Mouse (Mus musculus) layer of hippocampus, adult 2 months (tissue): ENCODE data around the gene Zc3h18. TPM values are rescaled to one million over a fixed set of nuclear protein-coding genes. Genes with fewer than 3 reads are reported as not detected.
A peak's percentile ranks its signal among the peaks of the same experiment; 100 is the strongest.

Experiments
- DNase-seq, 2 experiments: peaks; one replicate each; pipeline ENCODE4 v3.0.0; 2022; ENCODE audit warnings: low spot score in 2 of 2
- H3K27ac ChIP-seq: fragments of 200-600 bp; 2 replicates; pipeline ENCODE4 v1.8.1; 2022
- H3K4me3 ChIP-seq: fragments of 200-600 bp; 2 replicates; pipeline ENCODE4 v1.8.1; 2022; ENCODE audit warnings: mild to moderate bottlenecking
- CTCF ChIP-seq: fragments of 200-600 bp; conservative IDR thresholded peaks from 2 replicates; pipeline ENCODE4 v1.8.1; 2022; ENCODE audit warnings: antibody characterized with exemption, mild to moderate bottlenecking, moderate library complexity
- total RNA-seq, 2 experiments: library from RNA; stranded (reverse); gene quantifications; 2 replicates each; pipeline ENCODE4 v1.2.3; 2021

Gene Zc3h18
- total RNA-seq, 2 experiments from 2014 or later = 39.2 to 40.2 TPM

DNA sequence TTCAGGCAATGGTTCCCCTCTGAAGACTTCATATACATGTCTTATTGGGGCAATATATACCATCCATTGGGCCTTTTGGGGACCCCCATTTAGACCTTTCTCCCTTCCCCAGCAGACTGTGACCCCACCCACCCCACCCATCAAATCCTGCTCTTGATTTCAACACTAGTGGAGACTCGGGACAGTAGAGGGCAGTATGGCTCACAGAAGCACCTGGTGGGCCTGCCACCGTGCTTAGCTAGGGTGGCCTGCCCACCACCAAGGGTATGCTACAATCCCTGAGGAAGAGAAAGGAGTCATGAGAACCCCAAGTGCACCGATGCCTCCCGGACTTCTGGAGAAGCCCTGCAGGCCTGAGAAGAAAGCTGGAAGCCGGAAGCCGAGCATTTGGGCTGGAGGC is 37.6 kb upstream of the Zc3h18 start:
- DNase-seq = no peak
- Histone ChIP-seq H3K4me3 (no peak overlapping the region), H3K27ac (no peak overlapping the region)
- TF ChIP-seq CTCF = peak; percentile 57

DNA sequence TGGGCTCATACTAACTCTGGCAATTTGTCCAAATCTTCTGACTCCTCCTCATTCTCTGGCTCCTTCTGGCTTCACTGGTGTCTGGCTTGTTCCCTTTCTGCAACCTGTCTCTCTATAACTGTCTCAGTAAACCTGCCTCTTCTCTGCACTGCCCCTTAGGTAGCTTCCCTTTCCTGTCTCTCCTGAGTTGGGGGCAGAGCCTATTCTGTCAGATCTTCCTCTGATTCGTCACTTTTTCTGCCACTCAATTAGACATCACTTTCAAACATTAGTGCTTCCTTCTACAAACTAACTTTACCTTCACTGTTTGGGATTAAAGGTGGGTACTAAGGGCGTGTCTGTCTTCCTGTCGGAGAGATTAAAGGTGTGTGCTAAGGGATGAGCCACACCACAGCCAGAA is 35.6 kb upstream of the Zc3h18 start:
- Histone ChIP-seq H3K27ac (no peak overlapping the region), H3K4me3 (no peak overlapping the region)
- DNase-seq = no peak
- TF ChIP-seq CTCF = no peak

DNA sequence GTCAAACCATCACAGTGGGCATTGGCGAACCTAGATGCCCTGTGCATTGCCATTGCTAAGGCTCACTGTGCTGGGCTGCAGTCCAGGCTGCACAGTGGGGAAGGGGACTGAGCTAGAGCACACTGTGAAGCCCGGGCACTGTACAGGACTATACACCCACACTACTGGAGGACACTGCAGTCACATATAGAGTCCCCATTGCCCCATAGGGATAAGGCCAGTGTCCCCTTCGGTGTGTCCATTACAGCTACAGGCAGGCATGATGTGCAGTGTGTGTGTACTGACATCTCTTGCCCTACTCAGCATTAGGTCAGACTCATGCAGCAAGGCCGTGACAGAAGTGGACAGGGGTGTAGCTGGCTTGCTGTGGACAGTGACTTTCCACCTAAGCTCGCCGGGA is 34.6 kb upstream of the Zc3h18 start:
- no peak overlapping the region for H3K27ac ChIP-seq
- H3K4me3 ChIP-seq = no peak overlapping the region
- TF ChIP-seq CTCF = no peak
- no peak for DNase-seq

DNA sequence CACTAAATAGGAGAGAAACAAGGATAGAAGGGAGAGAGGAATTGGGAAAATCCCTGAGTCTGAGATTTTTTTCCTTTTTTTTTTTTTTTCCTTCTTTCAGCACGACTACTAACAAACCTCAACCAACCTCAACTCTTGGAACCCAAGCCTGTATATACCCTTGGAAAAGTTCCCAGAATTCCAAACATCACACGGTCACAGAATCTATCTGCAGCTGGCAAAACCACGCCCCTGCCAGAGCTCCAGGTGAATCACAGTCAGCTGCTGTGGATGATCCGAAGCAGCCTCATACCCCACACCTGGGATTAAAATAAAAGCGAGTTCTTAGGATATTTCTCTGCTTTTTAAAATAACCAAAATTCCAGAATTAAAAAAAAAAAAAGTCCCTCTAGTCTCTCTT is 34.0 kb upstream of the Zc3h18 start:
- DNase-seq = no peak
- Histone ChIP-seq H3K4me3 (no peak overlapping the region), H3K27ac (no peak overlapping the region)
- no peak for TF ChIP-seq CTCF

DNA sequence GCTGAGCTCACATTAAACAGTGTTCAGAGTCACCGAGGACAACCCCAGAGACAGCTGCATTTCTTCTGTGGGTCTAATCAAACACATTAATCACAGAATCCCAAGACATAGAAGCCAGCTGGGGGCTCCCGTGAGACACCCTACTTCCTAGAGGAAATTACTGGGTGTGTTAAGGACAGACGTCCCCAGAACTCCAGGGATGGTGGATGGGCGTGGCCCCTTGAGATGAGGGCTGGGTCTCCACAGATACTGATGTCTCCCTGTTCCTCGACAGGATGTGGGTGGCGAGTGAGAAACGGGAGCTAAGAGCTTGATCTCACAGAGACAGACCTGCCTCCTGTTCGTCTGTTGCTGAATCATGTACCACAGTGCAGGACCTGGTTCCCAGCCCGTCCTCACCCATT is 33.6 kb upstream of the Zc3h18 start:
- no peak for DNase-seq
- Histone ChIP-seq H3K4me3 (peak overlapping the region; percentile 11; the same call in 1 of the 2 replicates), H3K27ac (peak overlapping the region; percentile 54; the same call in 1 of the 2 replicates)
- peak; percentile 43 for TF ChIP-seq CTCF

DNA sequence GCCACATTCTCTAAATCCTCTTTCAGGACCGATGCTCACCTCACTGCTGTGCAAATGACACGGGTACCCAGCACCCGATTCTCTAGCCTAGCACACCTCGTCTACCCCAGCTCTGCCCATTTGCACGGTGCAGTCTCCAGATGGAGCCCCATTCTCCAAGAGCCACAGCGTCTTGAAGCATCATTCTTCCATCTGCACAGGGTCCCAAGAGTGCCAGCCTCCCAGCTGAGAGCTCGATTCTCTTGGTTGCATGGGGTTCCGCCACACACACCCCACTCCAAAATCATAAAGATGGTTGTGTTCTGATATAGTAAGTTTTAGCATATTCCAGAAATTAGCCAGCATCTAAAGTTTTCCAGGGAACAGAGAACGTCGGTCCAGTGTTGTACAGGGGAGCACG is 33.1 kb upstream of the Zc3h18 start:
- H3K27ac ChIP-seq = peak overlapping the region; percentile 54; the same call in 1 of the 2 replicates
- no peak for TF ChIP-seq CTCF
- DNase-seq = no peak
- peak overlapping the region; percentile 37 for H3K4me3 ChIP-seq

DNA sequence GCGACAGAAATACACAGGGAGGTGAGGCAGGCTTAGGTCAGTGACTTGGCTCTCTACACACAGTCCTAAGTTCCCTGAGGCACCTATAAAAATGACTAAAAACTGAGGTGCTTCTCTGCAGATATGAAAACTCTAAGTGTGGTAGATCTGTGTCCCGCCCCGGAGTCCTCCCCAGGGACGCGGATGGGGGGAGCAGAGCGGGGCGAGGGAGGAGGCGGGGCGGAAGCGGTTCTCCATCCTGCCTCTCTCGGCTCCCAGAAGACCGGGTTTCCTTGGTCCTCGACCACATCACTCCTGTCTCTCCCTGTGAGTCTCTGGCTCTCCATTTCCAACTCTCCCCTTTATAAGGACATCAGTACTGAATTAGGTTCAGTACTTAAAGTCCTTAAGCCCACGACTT is 32.7 kb upstream of the Zc3h18 start:
- TF ChIP-seq CTCF = no peak
- Histone ChIP-seq H3K27ac (peak overlapping the region; percentile 54; the same call in 1 of the 2 replicates), H3K4me3 (peak overlapping the region; percentile 37)
- DNase-seq = no peak

DNA sequence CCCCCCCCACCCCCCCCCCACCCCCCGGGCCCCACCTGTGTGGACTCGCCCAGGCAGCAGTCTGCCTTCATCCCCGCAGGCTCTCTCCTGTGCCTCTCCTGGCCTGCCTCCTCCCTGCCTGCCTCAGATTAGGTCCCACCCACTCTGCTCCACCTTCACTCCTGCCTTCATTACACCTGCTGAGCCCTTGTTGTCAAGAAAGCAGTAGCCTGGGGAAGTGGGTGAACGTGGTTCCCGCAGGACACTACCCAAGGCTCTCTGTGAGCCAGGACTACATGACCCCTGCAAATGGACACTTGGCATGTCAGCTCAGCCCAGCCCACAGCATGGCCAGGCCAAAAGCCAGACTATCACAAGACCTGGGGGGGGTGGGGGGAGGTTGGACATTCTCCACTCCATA is 32.2 kb upstream of the Zc3h18 start:
- no peak for DNase-seq
- Histone ChIP-seq H3K27ac (no peak overlapping the region), H3K4me3 (no peak overlapping the region)
- TF ChIP-seq CTCF = no peak

DNA sequence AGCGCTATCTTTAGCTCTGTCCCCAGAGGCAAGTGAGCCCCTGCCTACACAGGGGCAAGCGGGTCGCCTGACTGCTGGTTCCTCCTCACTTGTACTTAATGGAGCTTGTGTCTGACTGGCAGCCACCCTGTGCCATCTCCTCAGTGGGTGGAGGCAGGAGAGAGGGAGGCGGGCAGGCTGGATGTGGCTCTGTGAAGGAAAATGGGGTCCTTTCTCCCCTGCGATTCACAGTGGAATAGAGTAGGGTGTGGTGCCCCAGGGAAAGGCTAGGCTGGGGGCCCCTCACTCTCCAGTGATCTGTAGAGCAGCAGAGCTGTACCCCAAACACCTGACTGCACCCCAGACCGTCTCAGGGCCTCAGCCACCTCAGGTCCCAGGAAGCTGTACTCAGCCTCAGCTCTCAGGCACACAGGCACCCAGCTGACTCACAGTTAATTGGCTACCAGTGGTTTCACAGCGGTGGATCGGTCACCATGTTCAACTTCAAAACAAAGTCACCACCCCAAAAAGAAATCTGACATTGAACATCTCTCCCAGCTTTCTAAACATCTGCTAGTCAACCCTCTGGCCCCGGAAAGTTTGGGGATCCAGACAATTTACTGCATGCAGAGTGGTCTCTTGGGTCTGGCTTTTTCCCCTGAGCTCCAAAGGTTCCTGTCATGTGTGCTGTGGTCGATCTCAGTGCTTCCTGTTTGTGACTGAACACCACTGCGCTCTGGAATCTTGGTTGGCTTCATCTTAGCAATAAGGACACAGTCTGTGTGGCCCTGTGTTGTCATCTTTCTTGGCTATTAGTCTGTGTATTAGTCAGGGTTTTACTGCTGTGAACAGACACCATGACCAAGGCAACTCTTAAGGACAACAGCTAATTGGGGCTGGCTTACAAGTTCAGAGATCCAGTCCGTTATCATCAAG is 31.0 kb upstream of the Zc3h18 start:
- DNase-seq = no peak
- TF ChIP-seq CTCF = no peak
- Histone ChIP-seq H3K27ac (0 out of 2 replicates have a peak overlapping the region, but pooled peaks have one; percentile 20), H3K4me3 (no peak overlapping the region)

DNA sequence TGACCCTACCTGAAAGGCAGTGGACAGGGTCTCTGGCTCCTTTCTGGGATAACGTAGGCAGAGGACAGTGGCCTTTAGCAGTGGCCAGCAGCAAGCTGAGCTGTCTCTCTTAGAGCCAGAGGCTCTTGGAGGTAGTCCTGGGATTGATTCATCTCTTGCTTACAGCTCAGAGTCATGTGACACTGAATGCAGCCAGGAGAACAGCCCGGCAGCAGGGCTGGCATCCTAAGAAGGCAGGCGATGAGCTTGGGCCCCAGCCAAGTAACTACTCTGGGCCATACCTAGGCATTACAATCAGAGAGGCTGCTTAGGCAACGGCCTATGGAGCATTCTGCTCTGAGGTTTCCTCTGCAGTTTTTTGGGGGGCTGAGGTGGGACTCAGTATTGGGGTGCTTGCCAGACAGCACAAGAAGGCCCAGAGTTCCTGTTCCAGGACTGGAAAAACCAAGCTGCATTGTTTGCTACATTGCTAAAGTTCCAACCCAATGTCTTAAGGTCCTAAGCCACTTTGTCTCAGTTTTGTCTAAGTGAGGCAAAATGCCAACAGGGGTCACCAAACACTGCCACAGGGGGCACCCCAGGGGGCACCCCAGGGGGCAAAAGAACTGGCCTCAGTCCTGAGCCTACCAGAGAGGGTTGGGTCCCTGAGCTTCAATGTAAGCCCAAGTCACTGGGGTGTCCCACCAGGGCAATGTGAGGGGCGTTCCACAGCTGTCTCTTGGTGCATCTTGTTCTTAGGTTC is 28.4 kb upstream of the Zc3h18 start:
- Histone ChIP-seq H3K27ac (peak overlapping the region; percentile 71), H3K4me3 (no peak overlapping the region)
- TF ChIP-seq CTCF = no peak
- peak; percentile 72 to 79 for DNase-seq

DNA sequence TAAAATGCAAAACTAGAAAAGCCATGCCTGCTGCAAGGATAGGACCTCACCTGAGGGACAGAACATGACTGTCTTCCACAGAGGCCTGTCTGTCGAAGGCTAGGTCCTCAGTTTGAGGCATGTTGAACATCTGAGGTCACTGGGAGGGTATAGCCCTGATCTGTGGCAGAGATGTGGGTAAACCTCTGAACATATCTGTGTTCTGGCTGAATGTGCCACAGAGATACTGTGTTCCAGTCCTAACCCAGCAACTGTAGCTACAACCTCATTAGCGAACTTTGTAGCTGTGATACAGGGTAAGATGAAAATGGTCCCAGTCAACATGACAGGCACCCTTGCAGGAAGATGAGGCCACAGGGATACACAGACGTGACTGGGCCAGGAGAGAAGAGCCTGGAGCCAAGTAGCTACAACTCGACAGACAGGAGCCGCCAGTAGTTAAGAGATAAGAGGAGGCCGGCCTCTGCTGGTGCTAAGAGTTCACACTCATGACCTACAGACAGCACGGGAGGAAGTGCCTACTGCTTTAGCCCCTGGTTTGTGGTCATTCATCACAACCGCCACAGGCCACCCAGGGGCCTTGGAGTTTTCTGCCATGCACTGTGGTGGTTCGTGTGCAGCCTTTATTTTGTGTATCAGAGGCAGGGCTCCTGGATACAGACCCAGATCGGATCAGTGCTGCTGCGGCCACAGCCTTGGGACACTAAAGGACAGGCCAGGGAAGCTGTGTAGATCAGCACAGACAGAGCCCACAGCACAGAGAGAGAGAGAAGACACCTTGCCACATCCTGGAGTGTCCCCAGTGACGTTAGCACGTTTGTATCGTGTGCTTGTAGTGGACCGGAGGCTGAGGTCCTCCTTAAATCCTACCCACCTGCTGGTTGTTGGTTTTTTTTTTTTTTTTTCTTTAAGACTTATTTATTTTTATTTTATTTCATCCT is 26.8 kb upstream of the Zc3h18 start:
- Histone ChIP-seq H3K4me3 (no peak overlapping the region), H3K27ac (no peak overlapping the region)
- no peak for DNase-seq
- TF ChIP-seq CTCF = no peak

DNA sequence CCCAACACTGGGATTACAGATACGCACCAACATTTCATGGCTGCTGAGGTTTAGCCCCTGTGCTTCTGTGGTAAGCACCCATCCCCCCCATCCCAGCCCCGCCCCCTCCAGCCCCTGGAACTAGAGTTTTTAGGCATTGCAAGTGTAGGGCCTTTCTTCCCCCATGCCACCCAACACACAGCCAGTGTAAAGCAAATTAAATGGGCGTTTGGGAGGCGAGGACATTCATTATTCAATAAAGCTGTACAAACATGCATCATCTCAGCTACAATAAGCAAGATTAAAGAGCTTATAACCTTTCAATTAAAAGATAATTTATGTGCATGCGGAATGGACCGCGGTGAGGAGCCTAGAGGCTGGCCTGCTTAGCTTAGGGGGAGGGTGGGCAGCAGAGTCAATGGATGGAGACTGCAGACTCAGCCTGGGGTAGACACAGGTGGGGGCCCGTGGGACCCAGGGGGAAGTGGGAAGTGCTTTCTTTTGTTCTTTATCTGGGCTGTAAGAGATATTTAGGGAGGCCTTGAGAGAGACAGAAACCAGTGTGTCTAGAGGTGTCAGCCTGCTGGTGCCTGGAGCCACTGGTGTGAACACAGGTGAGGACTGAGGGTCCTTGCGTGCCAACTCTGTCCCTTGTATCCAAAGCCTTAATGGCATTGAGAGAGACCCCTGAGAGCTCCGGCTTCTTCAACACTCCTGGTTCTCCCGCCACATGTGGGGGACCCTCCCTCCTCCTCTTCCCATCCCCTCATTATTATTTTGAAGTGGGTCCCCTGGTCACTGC is 25.9 kb upstream of the Zc3h18 start:
- Histone ChIP-seq H3K4me3 (no peak overlapping the region), H3K27ac (no peak overlapping the region)
- DNase-seq = no peak
- no peak for TF ChIP-seq CTCF
